Mouse (Mus musculus) stomach, postnatal 0 days (tissue): Measurements from ENCODE around the gene Nrxn3.

Source experiments
- CTCF ChIP-seq: IDR thresholded peaks from 2 replicates; pipeline ENCODE4 v1.5.1; 2016; ENCODE audit warnings: antibody characterized with exemption, low read depth, mild to moderate bottlenecking, moderate library complexity
- EP300 ChIP-seq: optimal IDR thresholded peaks from 2 replicates; pipeline ENCODE3; 2016; ENCODE audit warnings: antibody characterized with exemption

DNA sequence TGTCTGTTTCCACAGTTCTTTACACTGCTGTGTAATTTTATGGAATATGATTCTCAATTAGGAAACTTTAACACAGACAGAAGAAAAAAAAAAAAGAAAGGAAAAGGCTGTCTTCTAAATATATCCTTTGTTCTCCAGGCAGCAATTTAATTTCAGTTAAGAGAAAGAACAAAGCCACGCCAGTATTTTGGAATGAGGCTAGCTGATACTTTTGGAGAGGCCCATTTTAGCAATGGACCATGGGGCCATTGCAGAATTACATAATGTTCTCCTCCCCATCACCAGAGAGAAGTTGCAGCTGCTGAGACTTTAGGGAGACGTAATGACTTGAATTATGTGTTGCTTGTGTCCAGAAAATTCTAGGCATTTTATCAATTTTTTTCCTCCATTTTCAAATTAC, 963.0 kb downstream of the Nrxn3 start:
- no peak for TF ChIP-seq CTCF
- no peak for TF ChIP-seq EP300
